Mouse (Mus musculus): Measurements from ENCODE around the gene Vmn1r55.
"Not testable (repeated sequence)": the region's sequence is repeated elsewhere in the genome, so short reads cannot be mapped to it uniquely, and the experiment has no call there.

Vmn1r55 gene

DNA sequence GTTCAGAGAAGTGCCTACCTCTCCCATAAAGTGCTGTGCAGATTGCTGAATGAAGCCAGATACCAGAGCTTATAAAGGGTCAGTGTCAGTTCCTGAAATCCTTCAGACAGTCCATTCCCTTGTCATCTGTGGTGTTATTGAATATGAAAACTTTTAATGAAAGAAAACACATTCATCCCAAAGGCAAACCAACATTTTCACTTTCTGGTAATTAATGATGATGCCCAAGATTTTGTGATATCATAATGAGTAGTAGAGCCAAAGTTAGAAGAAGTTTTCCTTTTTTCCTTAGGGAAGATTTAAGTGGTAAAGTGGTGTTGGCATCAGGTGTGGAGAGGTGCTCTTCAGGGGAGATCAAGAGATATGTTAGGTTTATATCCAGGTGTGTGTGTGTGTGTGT is at the start of gene Vmn1r55:
TSS of gene Vmn1r55 (minus strand) at position 101 of the 400 bp plus-strand sequence.
- DNase-seq (ENCODE audit: low spot score in 2 of 2): not testable (repeated sequence)

GRCm38 (mm10) chr7:5196647-5197046 is 47.2 kb upstream of the Vmn1r55 start, which contains the start of gene Vmn1r56:
Gene Vmn1r56, minus strand, starts transcription at chr7:5196747.
- DNase-seq (ENCODE audit: low spot score in 2 of 2): not testable (repeated sequence)

DNA sequence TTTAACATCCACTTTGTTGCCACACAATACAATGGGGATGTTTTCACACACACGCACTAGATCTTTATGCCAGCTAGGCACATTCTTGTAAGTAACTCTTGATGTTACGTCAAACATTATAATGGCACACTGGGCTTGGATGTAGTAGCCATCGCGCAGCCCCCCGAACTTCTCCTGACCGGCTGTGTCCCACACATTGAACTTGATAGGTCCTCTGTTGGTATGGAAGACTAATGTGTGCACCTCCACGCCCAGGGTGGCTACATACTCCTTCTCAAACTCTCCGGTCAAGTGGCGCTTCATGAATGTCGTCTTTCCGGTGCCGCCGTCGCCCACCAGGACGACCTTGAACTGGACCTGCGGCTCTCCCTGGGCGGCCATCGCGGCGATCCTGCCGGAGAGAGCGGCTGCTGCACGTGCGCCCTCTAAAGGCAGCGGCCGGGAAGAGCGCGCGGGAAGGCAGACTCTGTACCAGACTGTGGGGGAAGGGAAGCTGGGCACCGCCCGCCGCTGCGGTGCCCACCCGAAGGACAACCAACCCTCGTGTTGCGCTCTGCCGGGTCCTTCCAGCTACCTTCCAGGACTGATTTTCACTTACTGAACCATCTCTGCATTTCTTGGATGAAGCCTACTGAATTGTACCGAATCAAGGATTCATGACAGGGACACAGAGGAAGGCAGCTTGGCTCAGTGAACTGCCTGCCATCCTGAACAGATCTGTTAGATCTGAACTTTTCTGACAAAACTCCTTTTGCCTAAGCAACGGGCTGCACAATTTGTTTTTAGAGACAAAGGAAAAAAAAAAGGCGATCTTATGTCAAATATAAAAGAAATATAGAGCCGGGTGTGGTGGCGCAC is 23.7 kb downstream of the Vmn1r55 start, which contains the start of gene Rasl2-9:
TSS of gene Rasl2-9 (minus strand) at position 402 of the 858 bp plus-strand sequence.
- peak; percentile 41 to 66 for DNase-seq (ENCODE audit: low spot score in 2 of 2)

DNA sequence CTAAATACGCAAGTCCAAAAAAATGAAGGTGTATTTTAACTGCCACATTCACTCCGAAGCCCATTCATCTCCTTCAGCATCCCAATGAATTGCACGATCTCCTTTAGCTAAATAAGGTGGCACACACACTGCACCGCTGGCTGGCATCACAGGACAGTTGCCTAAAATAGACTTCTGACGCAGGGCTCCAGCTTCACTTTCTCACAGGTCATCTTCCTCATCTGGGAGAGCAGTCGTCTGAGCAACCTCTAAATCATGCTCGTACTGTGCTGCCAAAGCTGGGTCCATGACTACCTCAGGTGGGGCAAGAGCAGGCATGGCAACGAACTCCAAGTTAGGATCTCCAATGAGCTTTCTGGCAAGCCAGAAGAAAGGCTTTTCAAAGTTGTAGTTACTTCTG is 24.4 kb downstream of the Vmn1r55 start:
- no peak for DNase-seq (ENCODE audit: low spot score in 2 of 2)

DNA sequence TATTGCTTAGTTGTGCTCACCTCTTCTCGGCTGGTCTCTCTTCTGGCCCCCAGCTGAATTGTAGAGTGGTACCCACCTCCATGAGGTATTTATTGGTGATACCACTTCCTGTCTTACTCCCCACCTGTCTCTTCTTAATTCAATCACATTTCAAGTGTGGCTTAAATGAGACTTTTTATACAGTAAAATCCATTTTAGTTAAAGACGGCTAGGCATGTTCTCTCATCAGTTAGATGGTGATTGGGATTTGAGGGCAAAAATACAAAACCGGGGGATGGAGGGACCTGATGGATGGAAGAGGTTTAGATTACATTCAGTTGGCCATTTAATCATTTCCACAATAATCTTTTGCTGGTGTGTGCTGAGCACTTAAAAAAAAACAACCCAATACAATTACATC is 32.6 kb downstream of the Vmn1r55 start, which contains the start of gene Rfpl4:
TSS of gene Rfpl4 (minus strand) at position 101 of the 400 bp plus-strand sequence.
- DNase-seq (ENCODE audit: low spot score in 2 of 2): no peak

GRCm38 (mm10) chr7:5112701-5113100 is 36.8 kb downstream of the Vmn1r55 start:
- DNase-seq (ENCODE audit: low spot score in 2 of 2): no peak

DNA sequence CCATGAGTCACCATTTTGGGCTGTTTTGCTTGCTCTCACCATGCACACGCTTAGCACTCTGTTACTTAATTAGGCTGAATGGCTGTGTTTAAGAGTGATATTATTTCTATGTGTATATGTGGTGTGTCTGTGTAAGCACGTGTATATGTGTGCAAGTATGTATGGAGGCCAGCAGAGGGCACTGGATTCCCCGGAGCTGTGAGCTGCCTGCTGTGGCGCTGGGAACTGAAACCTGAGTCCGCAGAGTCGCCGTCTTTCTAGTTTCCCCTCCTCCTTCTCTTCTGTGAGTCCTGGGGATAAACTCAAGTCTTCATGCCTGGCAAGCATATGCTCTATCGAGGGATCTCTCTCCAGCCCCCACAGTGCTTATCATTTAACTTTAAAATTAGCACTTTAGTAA is 40.2 kb downstream of the Vmn1r55 start:
- no peak for DNase-seq (ENCODE audit: low spot score in 2 of 2)

DNA sequence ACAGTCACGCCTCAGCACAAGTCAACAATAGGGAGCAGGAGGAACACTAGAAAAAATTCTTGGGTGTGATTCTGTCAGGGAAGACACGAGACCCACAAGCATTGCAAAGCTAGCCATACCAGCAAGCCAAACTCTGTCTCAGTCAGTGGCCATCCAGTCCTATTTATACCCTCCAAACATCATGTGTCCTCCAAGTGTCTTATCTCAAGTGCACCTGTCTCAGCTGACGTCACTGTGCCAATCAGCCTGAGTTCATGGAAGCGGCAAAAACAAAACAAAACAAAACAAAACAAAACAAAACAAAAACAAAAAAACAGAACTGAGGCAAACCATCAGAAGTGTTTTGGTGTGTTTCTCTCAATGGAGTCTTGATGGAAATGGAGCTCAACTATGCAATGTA is 41.2 kb downstream of the Vmn1r55 start:
- no peak for DNase-seq (ENCODE audit: low spot score in 2 of 2)

GRCm38 (mm10) chr7:5102564-5102963 is 46.9 kb downstream of the Vmn1r55 start:
- no peak for DNase-seq (ENCODE audit: low spot score in 2 of 2)

- no peak for DNase-seq (ENCODE audit: low spot score in 2 of 2)
Observed at GRCm38 (mm10) chr7:5101066-5101663, 48.3 kb downstream of the Vmn1r55 start.

GRCm38 (mm10) chr7:5099796-5100195 is 49.7 kb downstream of the Vmn1r55 start:
- no peak for DNase-seq (ENCODE audit: low spot score in 2 of 2)

GRCm38 (mm10) chr7:5098769-5099168 is 50.7 kb downstream of the Vmn1r55 start:
- DNase-seq (ENCODE audit: low spot score in 2 of 2): no peak

DNA sequence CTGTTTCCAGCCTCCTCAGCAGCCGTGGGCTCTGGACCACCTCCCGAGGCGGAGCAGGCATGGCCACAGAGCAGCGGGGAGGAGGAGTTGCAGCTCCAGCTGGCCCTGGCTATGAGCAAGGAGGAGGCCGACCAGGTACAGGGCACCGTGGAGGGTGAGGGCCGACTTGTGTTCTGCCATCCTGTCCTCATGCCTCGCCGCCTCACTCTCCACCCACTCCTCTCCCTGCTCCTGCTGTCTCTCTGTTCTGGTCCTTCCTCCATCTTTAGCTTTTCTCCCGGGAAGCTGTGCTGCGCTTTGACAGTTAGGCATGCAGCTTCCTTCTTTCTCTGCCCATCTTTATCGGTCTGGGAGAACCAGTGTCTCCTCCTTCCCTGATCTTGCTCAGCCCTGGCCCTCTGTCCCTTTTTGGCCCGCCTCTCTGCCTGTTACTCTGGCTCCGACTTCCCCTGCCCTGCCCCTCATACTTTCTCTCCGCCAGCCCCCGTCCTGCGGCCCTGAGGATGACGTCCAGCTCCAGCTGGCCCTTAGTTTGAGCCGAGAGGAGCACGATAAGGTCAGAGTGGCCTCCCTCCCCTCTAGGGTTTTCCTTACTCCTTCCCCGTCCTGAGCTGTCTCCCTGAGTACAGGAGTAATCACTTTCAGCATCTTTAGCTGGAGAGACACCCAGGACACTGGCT is 56.5 kb downstream of the Vmn1r55 start:
- DNase-seq (ENCODE audit: low spot score in 2 of 2): no peak

- DNase-seq (ENCODE audit: low spot score in 2 of 2): no peak
Observed at GRCm38 (mm10) chr7:5092381-5092780, 57.1 kb downstream of the Vmn1r55 start.

GRCm38 (mm10) chr7:5091008-5091728 is 58.3 kb downstream of the Vmn1r55 start:
- no peak for DNase-seq (ENCODE audit: low spot score in 2 of 2)

- DNase-seq (ENCODE audit: low spot score in 2 of 2): no peak
Observed at GRCm38 (mm10) chr7:5089853-5090252, 59.6 kb downstream of the Vmn1r55 start.

DNA sequence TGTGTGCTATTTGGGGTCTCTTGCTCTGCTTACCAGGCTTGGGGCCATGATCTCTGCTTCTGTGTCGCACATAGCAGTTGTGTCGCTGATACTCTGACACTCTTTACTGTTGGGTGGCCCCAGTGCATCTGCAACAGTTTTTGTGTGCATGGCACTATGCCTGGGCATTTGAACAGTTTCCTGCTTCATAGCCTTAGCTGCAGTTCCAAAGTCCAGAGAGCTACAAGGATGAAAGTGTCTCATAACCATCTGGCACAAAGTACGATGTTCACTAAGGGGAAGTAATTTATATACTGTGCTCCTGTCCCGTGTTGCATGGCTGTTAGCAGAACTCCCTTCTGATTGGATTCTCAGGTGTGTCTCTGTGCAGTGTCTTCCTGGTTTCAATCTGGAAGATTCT is 61.6 kb downstream of the Vmn1r55 start:
- no peak for DNase-seq (ENCODE audit: low spot score in 2 of 2)

DNA sequence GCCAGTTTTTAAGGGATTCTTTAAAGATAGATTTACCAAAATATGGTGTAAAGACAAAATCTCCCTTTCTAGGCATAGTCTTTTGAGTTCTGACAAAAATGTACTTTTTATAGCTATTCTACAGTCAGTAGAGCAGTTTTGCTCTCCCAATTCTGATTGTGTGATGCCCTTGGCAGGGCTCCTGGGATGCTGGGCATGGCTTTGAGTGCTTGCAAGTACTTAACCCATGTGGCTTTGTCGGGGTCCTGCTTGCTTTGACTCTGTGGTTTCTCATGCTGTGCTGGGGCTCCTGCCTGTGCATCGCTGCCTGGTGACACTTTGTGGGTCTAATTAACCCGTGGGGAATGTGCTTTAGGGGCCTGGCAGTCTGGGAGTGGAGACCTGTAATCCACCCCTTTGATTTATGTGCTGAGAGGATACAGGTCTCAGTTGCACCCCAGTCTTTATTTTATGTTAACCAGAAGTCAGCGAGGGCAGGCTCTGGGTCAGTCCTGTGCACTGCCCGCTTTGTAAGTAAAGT is 62.5 kb downstream of the Vmn1r55 start:
- DNase-seq (ENCODE audit: low spot score in 2 of 2): no peak

DNA sequence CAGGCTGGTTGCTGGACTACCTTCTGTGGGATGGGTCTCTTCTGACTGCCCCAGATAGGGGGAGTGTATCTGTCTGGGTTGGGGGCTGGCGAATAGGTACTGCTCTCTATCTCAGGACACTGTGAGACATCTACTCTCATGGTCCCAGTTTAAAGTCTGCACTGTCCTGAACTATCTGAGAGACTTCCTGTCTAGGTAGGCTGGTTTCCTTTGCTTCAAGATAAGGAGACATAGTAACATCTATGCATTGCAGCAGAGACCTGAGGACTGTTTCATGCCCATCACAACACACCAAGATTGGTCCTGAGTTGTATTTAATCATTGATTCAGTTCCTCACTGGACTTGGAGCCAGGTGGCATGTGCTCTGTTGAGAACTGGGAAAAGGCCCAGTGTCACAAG is 64.0 kb downstream of the Vmn1r55 start:
- DNase-seq (ENCODE audit: low spot score in 2 of 2): no peak

DNA sequence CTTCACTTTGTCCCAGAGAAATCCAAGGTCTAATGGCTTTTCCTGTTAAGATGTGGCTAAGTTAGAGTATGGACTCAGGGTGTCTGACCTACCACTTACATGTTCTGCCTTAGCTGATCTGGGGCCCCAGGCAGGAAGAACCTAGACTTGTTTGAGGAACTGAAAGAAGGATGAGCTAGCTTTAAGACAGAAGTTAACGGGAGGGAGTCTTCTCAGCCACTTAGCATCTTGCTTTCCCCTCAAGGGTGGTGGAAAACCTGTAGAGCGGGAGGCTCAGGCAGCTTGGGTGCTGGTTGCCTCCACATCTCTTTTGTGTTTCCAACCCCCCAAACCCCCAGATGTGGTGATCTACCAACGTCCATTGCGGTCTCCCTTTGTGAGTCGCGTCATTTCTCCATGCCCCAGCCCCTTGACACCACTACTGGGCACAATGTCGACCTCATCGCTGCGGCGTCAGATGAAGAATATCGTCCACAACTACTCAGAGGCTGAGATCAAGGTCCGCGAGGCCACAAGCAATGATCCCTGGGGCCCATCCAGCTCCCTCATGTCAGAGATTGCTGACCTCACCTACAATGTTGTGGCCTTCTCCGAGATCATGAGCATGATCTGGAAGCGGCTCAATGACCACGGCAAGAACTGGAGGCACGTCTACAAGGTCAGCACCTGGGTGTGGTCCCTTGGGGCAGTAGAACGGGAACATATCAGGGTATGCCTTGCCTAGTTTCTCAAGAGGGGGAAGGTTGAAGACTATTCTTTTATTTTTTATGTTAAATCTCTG is 66.0 kb downstream of the Vmn1r55 start:
- DNase-seq (ENCODE audit: low spot score in 2 of 2): no peak

- DNase-seq (ENCODE audit: low spot score in 2 of 2): no peak
Observed at GRCm38 (mm10) chr7:5081939-5082338, 67.5 kb downstream of the Vmn1r55 start.

Data from urinary bladder, adult 18-20 months (tissue).